Mouse (Mus musculus): ENCODE data around the gene Smg9.
A peak's percentile ranks its signal among the peaks of the same experiment; 100 is the strongest.

Smg9 gene

GRCm38 (mm10) chr7:24408186-24408585 lies 8.8 kb downstream of the Smg9 start:
- DNase-seq (ENCODE audit: low spot score): no peak

- DNase-seq (ENCODE audit: low spot score): no peak
These were observed 10.7 kb downstream of the Smg9 start for GRCm38 (mm10) chr7:24410123-24410522.

- no peak for DNase-seq (ENCODE audit: low spot score)
These were observed 11.4 kb downstream of the Smg9 start for GRCm38 (mm10) chr7:24410831-24411230.

- no peak for DNase-seq (ENCODE audit: low spot score)
These were observed 14.2 kb downstream of the Smg9 start for GRCm38 (mm10) chr7:24413630-24414029.

GRCm38 (mm10) chr7:24415261-24415660 lies 15.8 kb downstream of the Smg9 start:
- no peak for DNase-seq (ENCODE audit: low spot score)

- DNase-seq (ENCODE audit: low spot score): no peak
These were observed 20.2 kb downstream of the Smg9 start for GRCm38 (mm10) chr7:24419579-24419978.

- no peak for DNase-seq (ENCODE audit: low spot score)
These were observed 22.2 kb downstream of the Smg9 start for GRCm38 (mm10) chr7:24421648-24422047.

GRCm38 (mm10) chr7:24422251-24422650 lies 22.8 kb downstream of the Smg9 start:
- DNase-seq (ENCODE audit: low spot score): no peak

GRCm38 (mm10) chr7:24423107-24423763 lies 23.8 kb downstream of the Smg9 start:
- no peak for DNase-seq (ENCODE audit: low spot score)

GRCm38 (mm10) chr7:24423956-24424732 lies 24.7 kb downstream of the Smg9 start:
- no peak for DNase-seq (ENCODE audit: low spot score)

- DNase-seq (ENCODE audit: low spot score): no peak
These were observed 26.5 kb downstream of the Smg9 start for GRCm38 (mm10) chr7:24425919-24426318.

GRCm38 (mm10) chr7:24427168-24427567 lies 27.7 kb downstream of the Smg9 start:
- DNase-seq (ENCODE audit: low spot score): no peak

GRCm38 (mm10) chr7:24428725-24429124 lies 29.3 kb downstream of the Smg9 start:
- DNase-seq (ENCODE audit: low spot score): no peak

GRCm38 (mm10) chr7:24429413-24430112 lies 30.1 kb downstream of the Smg9 start:
- DNase-seq (ENCODE audit: low spot score): no peak

- no peak for DNase-seq (ENCODE audit: low spot score)
These were observed 31.3 kb downstream of the Smg9 start for GRCm38 (mm10) chr7:24430551-24431345.

- DNase-seq (ENCODE audit: low spot score): no peak
These were observed 32.3 kb downstream of the Smg9 start for GRCm38 (mm10) chr7:24431713-24432112.

GRCm38 (mm10) chr7:24435305-24435704 lies 35.9 kb downstream of the Smg9 start:
- DNase-seq (ENCODE audit: low spot score): no peak

GRCm38 (mm10) chr7:24437981-24438380 lies 38.6 kb downstream of the Smg9 start:
- no peak for DNase-seq (ENCODE audit: low spot score)

GRCm38 (mm10) chr7:24439191-24439590 lies 39.8 kb downstream of the Smg9 start:
- no peak for DNase-seq (ENCODE audit: low spot score)

GRCm38 (mm10) chr7:24439891-24440290 lies 40.5 kb downstream of the Smg9 start:
- DNase-seq (ENCODE audit: low spot score): no peak

- DNase-seq (ENCODE audit: low spot score): peak; percentile 60
These were observed 42.4 kb downstream of the Smg9 start for GRCm38 (mm10) chr7:24441785-24442184.

- no peak for DNase-seq (ENCODE audit: low spot score)
These were observed 42.9 kb downstream of the Smg9 start for GRCm38 (mm10) chr7:24442313-24442712.
